Mouse (Mus musculus): Measurements from ENCODE around the gene Fam102a. TPM values are rescaled to one million over a fixed set of nuclear protein-coding genes. Genes with fewer than 3 reads are reported as not detected.
A peak's percentile ranks its signal among the peaks of the same experiment; 100 is the strongest.

Fam102a gene
- total and polyA plus RNA-seq, 2 experiments from 2014 or later, result 8.2 to 25.4 TPM

GRCm38 (mm10) chr2:32549764-32550163 is 14.6 kb downstream of the Fam102a start:
- TF ChIP-seq CTCF (IDR thresholded peaks at IDR 0.05; ENCODE audit: low read depth), result no peak

GRCm38 (mm10) chr2:32551236-32551635 is 16.1 kb downstream of the Fam102a start:
- H3K27me3 ChIP-seq (ENCODE audit: insufficient read depth, low read length), result no peaks in the 10 kb centered on the region
- H3K4me1 ChIP-seq (ENCODE audit: insufficient read depth, low read length), result peaks cover 8% of the 10 kb centered on the region; the same call in 1 of the 2 replicates
- H3K27ac ChIP-seq, result no peak overlapping the region
- no peak overlapping the region for H3K4me2 ChIP-seq (ENCODE audit: low read depth, low read length)
- WGBS, result 88% methylated on average over 5 of the region's 5 CpGs
- no peak for TF ChIP-seq CTCF (IDR thresholded peaks at IDR 0.05; ENCODE audit: low read depth)
- H3K4me3 ChIP-seq (ENCODE audit: low read length), result no peak overlapping the region
- ATAC-seq, result no peak
- no peaks in the 10 kb centered on the region for H3K9me3 ChIP-seq (ENCODE audit: low read length)
- no peaks in the 10 kb centered on the region for H3K36me3 ChIP-seq (ENCODE audit: insufficient read depth, low read length)
- DNase-seq (ENCODE audit: low spot score), result no peak
- no peak overlapping the region for H3K9ac ChIP-seq (replicated peaks; ENCODE audit: low read length)

More at GRCm38 (mm10) chr2:32549764-32550163, 14.6 kb downstream of the Fam102a start:
- 55% methylated on average over 6 of the region's 6 CpGs for WGBS
- Histone ChIP-seq H3K4me2 (ENCODE audit: low read depth, low read length) (no peak overlapping the region), H3K36me3 (ENCODE audit: insufficient read depth, low read length) (no peaks in the 10 kb centered on the region), H3K27me3 (ENCODE audit: insufficient read depth, low read length) (no peaks in the 10 kb centered on the region), H3K9me3 (ENCODE audit: low read length) (no peaks in the 10 kb centered on the region), H3K4me1 (ENCODE audit: insufficient read depth, low read length) (peaks cover 8% of the 10 kb centered on the region; the same call in 1 of the 2 replicates), H3K9ac (replicated peaks; ENCODE audit: low read length) (no peak overlapping the region), H3K27ac (0 out of 2 replicates have a peak overlapping the region, but pooled peaks have one; percentile 8), H3K4me3 (ENCODE audit: low read length) (no peak overlapping the region)
- ATAC-seq, result 0 out of 2 replicates have a peak, but pooled peaks have one; percentile 38
- peak; percentile 17 for DNase-seq (ENCODE audit: low spot score)

- Histone ChIP-seq H3K4me3 (ENCODE audit: low read length) (no peak overlapping the region), H3K4me2 (ENCODE audit: low read depth, low read length) (no peak overlapping the region), H3K27me3 (ENCODE audit: insufficient read depth, low read length) (no peaks in the 10 kb centered on the region), H3K9ac (replicated peaks; ENCODE audit: low read length) (no peak overlapping the region), H3K27ac (no peak overlapping the region), H3K9me3 (ENCODE audit: low read length) (no peaks in the 10 kb centered on the region), H3K4me1 (ENCODE audit: insufficient read depth, low read length) (peaks cover 8% of the 10 kb centered on the region; the same call in 1 of the 2 replicates), H3K36me3 (ENCODE audit: insufficient read depth, low read length) (no peaks in the 10 kb centered on the region)
- ATAC-seq (no peak), DNase-seq (ENCODE audit: low spot score) (no peak)
- TF ChIP-seq CTCF (IDR thresholded peaks at IDR 0.05; ENCODE audit: low read depth), result no peak
- WGBS, result 75% methylated on average over 7 of the region's 7 CpGs
Measured at GRCm38 (mm10) chr2:32553592-32554148, 18.5 kb downstream of the Fam102a start.

GRCm38 (mm10) chr2:32555484-32555883 is 20.4 kb downstream of the Fam102a start:
- Histone ChIP-seq H3K27ac (peak overlapping the region; percentile 36; the same call in 1 of the 2 replicates), H3K36me3 (ENCODE audit: insufficient read depth, low read length) (no peaks in the 10 kb centered on the region), H3K9me3 (ENCODE audit: low read length) (no peaks in the 10 kb centered on the region), H3K27me3 (ENCODE audit: insufficient read depth, low read length) (no peaks in the 10 kb centered on the region), H3K4me1 (ENCODE audit: insufficient read depth, low read length) (peaks cover 1% of the 10 kb centered on the region; the same call in 1 of the 2 replicates), H3K9ac (replicated peaks; ENCODE audit: low read length) (no peak overlapping the region), H3K4me2 (ENCODE audit: low read depth, low read length) (no peak overlapping the region), H3K4me3 (ENCODE audit: low read length) (no peak overlapping the region)
- no peak for ATAC-seq
- 27% methylated on average over 4 of the region's 4 CpGs for WGBS
- TF ChIP-seq CTCF (IDR thresholded peaks at IDR 0.05; ENCODE audit: low read depth), result no peak
- no peak for DNase-seq (ENCODE audit: low spot score)

- Histone ChIP-seq H3K27ac (peak overlapping the region; percentile 36; the same call in 1 of the 2 replicates), H3K9me3 (ENCODE audit: low read length) (no peaks in the 10 kb centered on the region), H3K4me1 (ENCODE audit: insufficient read depth, low read length) (no peaks in the 10 kb centered on the region), H3K4me3 (ENCODE audit: low read length) (no peak overlapping the region), H3K36me3 (ENCODE audit: insufficient read depth, low read length) (no peaks in the 10 kb centered on the region), H3K4me2 (ENCODE audit: low read depth, low read length) (no peak overlapping the region), H3K27me3 (ENCODE audit: insufficient read depth, low read length) (no peaks in the 10 kb centered on the region), H3K9ac (replicated peaks; ENCODE audit: low read length) (no peak overlapping the region)
- DNase-seq (ENCODE audit: low spot score) (no peak), ATAC-seq (no peak)
- 68% methylated on average over 7 of the region's 7 CpGs for WGBS
- TF ChIP-seq CTCF (IDR thresholded peaks at IDR 0.05; ENCODE audit: low read depth), result no peak
Measured at GRCm38 (mm10) chr2:32556019-32556418, 20.9 kb downstream of the Fam102a start.

- DNase-seq (ENCODE audit: low spot score), result peak; percentile 65
- Histone ChIP-seq H3K4me2 (ENCODE audit: low read depth, low read length) (peak overlapping the region; percentile 13; the same call in 1 of the 2 replicates), H3K9ac (replicated peaks; ENCODE audit: low read length) (0 out of 2 replicates have a peak overlapping the region, but pooled peaks have one; percentile 18), H3K27me3 (ENCODE audit: insufficient read depth, low read length) (no peaks in the 10 kb centered on the region), H3K27ac (peak overlapping the region; percentile 83), H3K9me3 (ENCODE audit: low read length) (no peaks in the 10 kb centered on the region), H3K4me1 (ENCODE audit: insufficient read depth, low read length) (no peaks in the 10 kb centered on the region), H3K36me3 (ENCODE audit: insufficient read depth, low read length) (peaks cover 11% of the 10 kb centered on the region; the same call in 1 of the 2 replicates), H3K4me3 (ENCODE audit: low read length) (no peak overlapping the region)
- peak; percentile 93 for ATAC-seq
- no peak for TF ChIP-seq CTCF (IDR thresholded peaks at IDR 0.05; ENCODE audit: low read depth)
- WGBS, result 16% methylated on average over 5 of the region's 5 CpGs
Measured at GRCm38 (mm10) chr2:32559570-32559969, 24.4 kb downstream of the Fam102a start.

- Histone ChIP-seq H3K4me3 (ENCODE audit: low read length) (no peak overlapping the region), H3K36me3 (ENCODE audit: insufficient read depth, low read length) (peaks cover 46% of the 10 kb centered on the region), H3K27ac (no peak overlapping the region), H3K4me2 (ENCODE audit: low read depth, low read length) (no peak overlapping the region), H3K4me1 (ENCODE audit: insufficient read depth, low read length) (peaks cover 4% of the 10 kb centered on the region; the same call in 1 of the 2 replicates), H3K9me3 (ENCODE audit: low read length) (no peaks in the 10 kb centered on the region), H3K27me3 (ENCODE audit: insufficient read depth, low read length) (no peaks in the 10 kb centered on the region), H3K9ac (replicated peaks; ENCODE audit: low read length) (no peak overlapping the region)
- 49% methylated on average over 4 of the region's 4 CpGs for WGBS
- TF ChIP-seq CTCF (IDR thresholded peaks at IDR 0.05; ENCODE audit: low read depth), result peak; percentile 92
- DNase-seq (ENCODE audit: low spot score), result peak; percentile 85
- peak; percentile 48; the same call in 1 of the 2 replicates for ATAC-seq
Measured at GRCm38 (mm10) chr2:32566536-32567063, 31.5 kb downstream of the Fam102a start.
